Comparison of ENCODE assay signal across 23 mouse cellular contexts in genomic region chr6:134903891-134904884, GRCm38 (mm10). TPM values are rescaled to one million over a fixed set of nuclear protein-coding genes. Genes with fewer than 3 reads are reported as not detected.
A peak's percentile ranks its signal among the peaks of the same experiment; 100 is the strongest.
DNase-seq lines count a peak whose midpoint lies in the region; ATAC-seq and TF ChIP-seq lines count a peak whose summit lies in the region.
"Had no signal": no experiment of that assay in that cellular context is flagged by ENCODE, and none has a peak within 500 bp of the region (broad histone marks: within the 10 kb centered on the region; RNA-seq: fewer than 3 reads in every experiment).

No protein-coding gene starts in this region.

- H3K27ac ChIP-seq in liver, embryonic 14.5 days = peak overlapping the region; percentile 69
- H3K27ac ChIP-seq: embryonic facial prominence, embryonic 10.5 days; forebrain, embryonic 13.5 days; hindbrain, embryonic 15.5 days; limb, embryonic 15.5 days; midbrain, embryonic 15.5 days; neural tube, embryonic 15.5 days had no signal

- no peaks in the 10 kb centered on the region for H3K36me3 ChIP-seq in C2C12 (ENCODE audit: control insufficient read depth, insufficient read depth)
- H3K36me3 ChIP-seq in liver, embryonic 14.5 days (replicated peaks; ENCODE audit: control insufficient read depth, insufficient read depth, low read depth) = no peaks in the 10 kb centered on the region
- H3K36me3 ChIP-seq: embryonic facial prominence, embryonic 10.5 days; hindbrain, embryonic 15.5 days; limb, embryonic 15.5 days; midbrain, embryonic 15.5 days; neural tube, embryonic 15.5 days had no signal

- ATAC-seq in erythroblast, adult 5-6 weeks (replicated peaks; ENCODE audit: low FRiP score, poor library complexity, severe bottlenecking) = peak; percentile 85
- ATAC-seq in liver, embryonic 14.5 days (ENCODE audit: insufficient read depth) = peak; percentile 78
- ATAC-seq: forebrain, embryonic 13.5 days; lung, postnatal 0 days; midbrain, embryonic 15.5 days had no signal

- no peaks in the 10 kb centered on the region for H3K9me3 ChIP-seq in liver, embryonic 14.5 days (ENCODE audit: control insufficient read depth, low read length)
- H3K9me3 ChIP-seq: embryonic facial prominence, embryonic 10.5 days; forebrain, embryonic 13.5 days; hindbrain, embryonic 15.5 days; limb, embryonic 15.5 days; midbrain, embryonic 15.5 days; neural tube, embryonic 15.5 days had no signal

- peaks cover 7 to 17% of the 10 kb centered on the region in 2 experiments for H3K4me1 ChIP-seq in liver, embryonic 14.5 days (replicated peaks; ENCODE audit: control insufficient read depth in 2 of 2, insufficient read depth in 2 of 2, low read length in 1 of 2)
- H3K4me1 ChIP-seq: limb, embryonic 15.5 days; midbrain, embryonic 15.5 days had no signal

- H3K4me3 ChIP-seq in C2C12 (ENCODE audit: insufficient read depth, poor library complexity, severe bottlenecking) = no peak overlapping the region
- H3K4me3 ChIP-seq in liver, embryonic 14.5 days (ENCODE audit: insufficient read depth in 1 of 2, low read depth in 2 of 2, low read length in 2 of 2) = no peak overlapping the region
- H3K4me3 ChIP-seq: embryonic facial prominence, embryonic 10.5 days; forebrain, embryonic 13.5 days; hindbrain, embryonic 15.5 days; limb, embryonic 15.5 days; midbrain, embryonic 15.5 days; myocyte; neural tube, embryonic 15.5 days had no signal

- WGBS in liver, embryonic 14.5 days (ENCODE audit: insufficient replicate concordance) = 69% methylated on average over 10 of the region's 10 CpGs

- TF ChIP-seq CTCF in C2C12 (IDR thresholded peaks at IDR 0.05; ENCODE audit: control insufficient read depth, insufficient read depth, insufficient read length) = no peak
- TF ChIP-seq CTCF in liver, embryonic 14.5 days (IDR thresholded peaks at IDR 0.05; ENCODE audit: low read depth) = no peak

- H3K79me2 ChIP-seq in C2C12 (ENCODE audit: control insufficient read depth, insufficient read depth) = no peaks in the 10 kb centered on the region

- TF ChIP-seq EP300 in liver, embryonic 14.5 days (IDR thresholded peaks at IDR 0.05; ENCODE audit: low read depth) = no peak

- H3K9ac ChIP-seq in liver, embryonic 14.5 days (replicated peaks) = no peak overlapping the region
- H3K9ac ChIP-seq: forebrain, embryonic 13.5 days; hindbrain, embryonic 15.5 days; limb, embryonic 15.5 days; midbrain, embryonic 15.5 days; neural tube, embryonic 15.5 days had no signal

- DNase-seq in 3134 (ENCODE audit: extremely low read depth, insufficient read length, low spot score) = peak; percentile 59
- DNase-seq in liver, embryonic 14.5 days (ENCODE audit: low read depth in 3 of 3, low spot score in 3 of 3) = no peak
- DNase-seq in frontal cortex, postnatal 36 days (ENCODE audit: low spot score in 2 of 2) = no peak
- DNase-seq in thymus, adult 18-20 months = no peak
- no peak for DNase-seq in right cerebral cortex, postnatal 36 days (ENCODE audit: low spot score in 2 of 2)
- DNase-seq: adrenal gland, adult 2 months; cerebellum, adult 8-10 months; gastrocnemius, postnatal 36 days; heart, postnatal 10 days; kidney, adult 11 months; kidney, postnatal 10 days; right cerebral cortex, postnatal 25 days had no signal

- no peak overlapping the region for H3K4me2 ChIP-seq in liver, embryonic 14.5 days (ENCODE audit: low read depth)
- H3K4me2 ChIP-seq: forebrain, embryonic 13.5 days; hindbrain, embryonic 15.5 days; limb, embryonic 15.5 days; midbrain, embryonic 15.5 days; neural tube, embryonic 15.5 days had no signal

- H3ac ChIP-seq in C2C12 (ENCODE audit: control insufficient read depth, insufficient read length, low read depth) = no peak overlapping the region

- H3K79me3 ChIP-seq in C2C12 (ENCODE audit: low read depth) = no peaks in the 10 kb centered on the region

- H3K27me3 ChIP-seq in C2C12 (ENCODE audit: control insufficient read depth, insufficient read depth, insufficient read length) = no peaks in the 10 kb centered on the region
- no peaks in the 10 kb centered on the region for H3K27me3 ChIP-seq in liver, embryonic 14.5 days (ENCODE audit: control insufficient read depth, insufficient read depth, low read length)
- H3K27me3 ChIP-seq: CH12.LX; forebrain, embryonic 13.5 days; hindbrain, embryonic 15.5 days; limb, embryonic 15.5 days; midbrain, embryonic 15.5 days; neural tube, embryonic 15.5 days had no signal

TF ChIP-seq in C2C12, 6 proteins besides CTCF, POLR2A, EP300 and RAD21:
- TF ChIP-seq MYOG (IDR thresholded peaks at IDR 0.05; ENCODE audit: control insufficient read depth, extremely low read depth, insufficient read length) = no peak
- no peak for TF ChIP-seq USF1 (IDR thresholded peaks at IDR 0.05; ENCODE audit: low read depth)
- TF ChIP-seq CEBPB (IDR thresholded peaks at IDR 0.05; ENCODE audit: low read depth) = no peak
- TF ChIP-seq MAX (IDR thresholded peaks at IDR 0.05) = peak; percentile 47
- TF ChIP-seq MYOD1 (IDR thresholded peaks at IDR 0.05; ENCODE audit: control insufficient read depth, insufficient read length, low read depth) = no peak

RNA-seq across cellular contexts. Expression of gene Gpr19, which starts 5.8 kb away (rescaled TPM):
- 2.1 TPM for polyA plus RNA-seq in C2C12 (2012; fragmentation: generic; extraction: Trizol)
- 2.7 and 5.0 TPM in 2 replicates for total RNA-seq in erythroblast, adult 5-6 weeks (2015; ENCODE audit: low replicate concordance)
- total RNA-seq in erythroblast, adult 5-6 weeks (2017; ENCODE audit: low replicate concordance) = 2.1 and 8.3 TPM in 2 replicates
- 4.4 and 4.7 TPM in 2 replicates for polyA plus RNA-seq in liver, embryonic 14.5 days (2012; rRNA removed)
- polyA plus RNA-seq in liver, embryonic 14.5 days (2014; fragmentation: Nextera tagmentation; extraction: Ambion mirVana) = 4.4 and 4.9 TPM in 2 replicates

RNA-seq across cellular contexts. Expression of gene Cdkn1b, which starts 16.0 kb away (rescaled TPM):
- polyA plus RNA-seq in C2C12 (2012; fragmentation: generic; extraction: Trizol) = 15.8 TPM
- 256 and 258 TPM in 2 replicates for total RNA-seq in erythroblast, adult 5-6 weeks (2015; ENCODE audit: low replicate concordance)
- total RNA-seq in erythroblast, adult 5-6 weeks (2017; ENCODE audit: low replicate concordance) = 354 and 386 TPM in 2 replicates
- 8.4 and 12.2 TPM in 2 replicates for polyA plus RNA-seq in liver, embryonic 14.5 days (2012; rRNA removed)
- polyA plus RNA-seq in liver, embryonic 14.5 days (2014; fragmentation: Nextera tagmentation; extraction: Ambion mirVana) = 11.7 and 12.6 TPM in 2 replicates
